In genomic region chrX:99561995-99562394, GRCm38 (mm10) we compare ENCODE assay signal across 12 mouse cellular contexts.
DNase-seq lines count a peak whose midpoint lies in the region; ATAC-seq lines count a peak whose summit lies in the region.
"Had no signal": no experiment of that assay in that cellular context is flagged by ENCODE, and none has a peak within 500 bp of the region (broad histone marks: within the 10 kb centered on the region; RNA-seq: fewer than 3 reads in every experiment).

No protein-coding gene starts in this region.

- H3K4me3 ChIP-seq in midbrain, embryonic 11.5 days (ENCODE audit: low read depth, low read length): no peak overlapping the region
- H3K4me3 ChIP-seq in midbrain, embryonic 10.5 days: no peak overlapping the region
- no peak overlapping the region for H3K4me3 ChIP-seq in forebrain, embryonic 14.5 days (ENCODE audit: low read depth, low read length)
- no peak overlapping the region for H3K4me3 ChIP-seq in heart, embryonic 10.5 days
- H3K4me3 ChIP-seq: lung, embryonic 15.5 days had no signal

- no peaks in the 10 kb centered on the region for H3K9me3 ChIP-seq in midbrain, embryonic 11.5 days (ENCODE audit: control insufficient read depth, low read length)
- H3K9me3 ChIP-seq in midbrain, embryonic 10.5 days (replicated peaks): no peaks in the 10 kb centered on the region
- no peaks in the 10 kb centered on the region for H3K9me3 ChIP-seq in forebrain, embryonic 14.5 days (replicated peaks; ENCODE audit: control insufficient read depth, low read length)
- no peaks in the 10 kb centered on the region for H3K9me3 ChIP-seq in heart, embryonic 10.5 days
- H3K9me3 ChIP-seq: G1E; lung, embryonic 15.5 days had no signal

- no peak overlapping the region for H3K9ac ChIP-seq in midbrain, embryonic 11.5 days (ENCODE audit: low read length)
- no peak overlapping the region for H3K9ac ChIP-seq in forebrain, embryonic 14.5 days (ENCODE audit: low read length)
- H3K9ac ChIP-seq: lung, embryonic 15.5 days had no signal

- intact Hi-C loops in heart, postnatal 14 days (cut with DNase I): no loop called here

- DNase-seq in midbrain, embryonic 11.5 days (ENCODE audit: low spot score, missing footprints): peak; percentile 80
- DNase-seq in midbrain, embryonic 10.5 days (ENCODE audit: low spot score): no peak
- peak; percentile 83 for DNase-seq in forebrain, embryonic 14.5 days (ENCODE audit: low spot score)
- peak; percentile 20 for DNase-seq in layer of hippocampus, adult 9-11 months
- DNase-seq in retina, embryonic 14.5 days (ENCODE audit: low spot score): peak; percentile 33
- DNase-seq in heart, postnatal 14 days: no peak
- DNase-seq in urinary bladder, postnatal 14 days (ENCODE audit: low spot score): no peak
- DNase-seq in heart, embryonic 10.5 days (ENCODE audit: low spot score): no peak
- DNase-seq: adrenal gland, postnatal 14 days; kidney, adult 8-10 months had no signal

- H3K4me2 ChIP-seq in midbrain, embryonic 11.5 days: no peak overlapping the region
- no peak overlapping the region for H3K4me2 ChIP-seq in forebrain, embryonic 14.5 days (ENCODE audit: low read length)
- H3K4me2 ChIP-seq: lung, embryonic 15.5 days had no signal

- H3K27ac ChIP-seq in midbrain, embryonic 11.5 days (ENCODE audit: low read depth, low read length): no peak overlapping the region
- H3K27ac ChIP-seq in midbrain, embryonic 10.5 days (replicated peaks): no peak overlapping the region
- H3K27ac ChIP-seq in forebrain, embryonic 14.5 days (ENCODE audit: low read depth, low read length): peak overlapping the region; percentile 76; the same call in 1 of the 2 replicates
- H3K27ac ChIP-seq in heart, embryonic 10.5 days: no peak overlapping the region
- H3K27ac ChIP-seq: lung, embryonic 15.5 days had no signal

- ATAC-seq in midbrain, embryonic 11.5 days (ENCODE audit: low FRiP score): peak; percentile 43
- ATAC-seq in forebrain, embryonic 14.5 days: peak; percentile 81

- peaks cover 9% of the 10 kb centered on the region for H3K4me1 ChIP-seq in midbrain, embryonic 11.5 days (ENCODE audit: control insufficient read depth, insufficient read depth, low read length)
- H3K4me1 ChIP-seq in midbrain, embryonic 10.5 days: peaks cover 39% of the 10 kb centered on the region
- H3K4me1 ChIP-seq in forebrain, embryonic 14.5 days (ENCODE audit: control insufficient read depth, insufficient read depth, low read length): peaks cover 23% of the 10 kb centered on the region
- H3K4me1 ChIP-seq in heart, embryonic 10.5 days: 0 out of 2 replicates have a peak, but pooled peaks cover 8% of the 10 kb centered on the region

- WGBS in midbrain, embryonic 11.5 days: 45% methylated on average over 8 of the region's 8 CpGs
- WGBS in midbrain, embryonic 10.5 days: 50% methylated on average over 8 of the region's 8 CpGs
- WGBS in forebrain, embryonic 14.5 days: 32% methylated on average over 8 of the region's 8 CpGs
- 60% methylated on average over 8 of the region's 8 CpGs for WGBS in heart, embryonic 10.5 days

- no peaks in the 10 kb centered on the region for H3K36me3 ChIP-seq in midbrain, embryonic 11.5 days (ENCODE audit: control insufficient read depth, insufficient read depth, low read length)
- H3K36me3 ChIP-seq in midbrain, embryonic 10.5 days: no peaks in the 10 kb centered on the region
- H3K36me3 ChIP-seq in forebrain, embryonic 14.5 days (ENCODE audit: control insufficient read depth, insufficient read depth, low read length): no peaks in the 10 kb centered on the region
- H3K36me3 ChIP-seq in heart, embryonic 10.5 days: no peaks in the 10 kb centered on the region
- H3K36me3 ChIP-seq: G1E; lung, embryonic 15.5 days had no signal

- H3K27me3 ChIP-seq in midbrain, embryonic 11.5 days (ENCODE audit: control insufficient read depth, insufficient read depth, low read length): peaks cover 51% of the 10 kb centered on the region
- peaks cover 100% of the 10 kb centered on the region for H3K27me3 ChIP-seq in midbrain, embryonic 10.5 days (ENCODE audit: low read depth, poor library complexity, severe bottlenecking)
- no peaks in the 10 kb centered on the region for H3K27me3 ChIP-seq in forebrain, embryonic 14.5 days (replicated peaks; ENCODE audit: control insufficient read depth, insufficient read depth, low read length)
- peaks cover 93% of the 10 kb centered on the region for H3K27me3 ChIP-seq in heart, embryonic 10.5 days (ENCODE audit: insufficient read depth, poor library complexity, severe bottlenecking)

Comparison
In these comparisons a context has a peak if more than half of its experiments do, and no peak if none do; other contexts are left out.
1. DNase-seq: peak in midbrain, embryonic 11.5 days (single experiment), forebrain, embryonic 14.5 days (single experiment), layer of hippocampus, adult 9-11 months (single experiment) and retina, embryonic 14.5 days (single experiment); none in midbrain, embryonic 10.5 days (single experiment), heart, postnatal 14 days (0 of 2), urinary bladder, postnatal 14 days (single experiment) and heart, embryonic 10.5 days (single experiment).